Mouse (Mus musculus) cerebellum, adult 18-20 months (tissue): ENCODE data around the gene Fam83c.
A peak's percentile ranks its signal among the peaks of the same experiment; 100 is the strongest.

Source experiments
- DNase-seq, 2 experiments: peaks; one replicate each; pipeline ENCODE4 v3.0.0; 2021

Gene Fam83c

GRCm38 (mm10) chr2:155794674-155795445 is 39.8 kb downstream of the Fam83c start:
- peak; percentile 98 for DNase-seq

- DNase-seq: no peak
Measured at GRCm38 (mm10) chr2:155792899-155793298, 41.8 kb downstream of the Fam83c start.

DNA sequence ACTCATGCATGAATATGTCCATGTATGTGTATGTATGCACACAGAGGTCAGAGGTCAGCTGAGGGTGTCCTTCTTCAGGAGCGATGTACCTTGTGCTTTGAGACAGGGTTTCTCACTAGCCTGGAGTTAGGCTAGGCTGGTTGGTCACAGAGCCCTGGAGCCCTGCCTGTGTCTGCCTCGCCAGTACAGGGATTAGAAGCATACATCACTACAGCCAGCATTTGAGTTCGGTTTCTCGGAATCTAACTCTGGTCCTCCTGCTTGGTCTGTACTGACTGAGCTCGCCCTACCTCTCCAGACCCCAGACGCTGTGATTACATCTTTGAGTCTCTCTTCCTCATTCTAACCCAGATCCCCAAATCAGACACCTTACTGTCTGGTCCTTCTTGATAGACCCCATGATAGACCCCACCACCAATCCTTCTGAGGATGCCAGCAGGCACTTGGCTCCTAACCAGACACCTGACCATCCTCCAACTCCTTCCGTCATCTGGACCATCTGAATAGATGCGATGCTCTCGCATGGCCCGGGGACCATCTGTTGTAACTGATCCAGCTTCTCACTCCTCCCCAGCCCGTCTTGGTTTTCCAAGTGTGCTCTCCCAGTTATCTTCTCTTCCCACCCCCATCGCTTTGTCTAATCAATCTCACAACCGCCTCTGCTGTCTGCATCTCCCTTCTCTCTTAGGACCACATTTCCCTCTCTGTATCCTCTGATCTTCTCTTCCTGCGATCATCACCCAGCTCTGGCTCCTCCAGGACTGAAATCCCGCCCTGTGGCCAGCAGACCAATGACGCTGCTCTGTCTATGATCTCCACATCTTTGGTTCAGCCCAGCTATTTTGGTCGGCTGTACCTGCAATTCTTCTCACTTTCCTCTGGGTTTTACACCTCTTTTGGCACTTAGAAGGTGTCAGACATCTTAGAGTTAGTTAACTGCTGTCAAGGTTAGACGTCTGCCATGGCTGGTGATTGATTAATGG is 46.4 kb downstream of the Fam83c start:
- peak in 1 of 2 experiments; percentile 59 for DNase-seq

GRCm38 (mm10) chr2:155786905-155787304 is 47.7 kb downstream of the Fam83c start:
- no peak for DNase-seq

DNA sequence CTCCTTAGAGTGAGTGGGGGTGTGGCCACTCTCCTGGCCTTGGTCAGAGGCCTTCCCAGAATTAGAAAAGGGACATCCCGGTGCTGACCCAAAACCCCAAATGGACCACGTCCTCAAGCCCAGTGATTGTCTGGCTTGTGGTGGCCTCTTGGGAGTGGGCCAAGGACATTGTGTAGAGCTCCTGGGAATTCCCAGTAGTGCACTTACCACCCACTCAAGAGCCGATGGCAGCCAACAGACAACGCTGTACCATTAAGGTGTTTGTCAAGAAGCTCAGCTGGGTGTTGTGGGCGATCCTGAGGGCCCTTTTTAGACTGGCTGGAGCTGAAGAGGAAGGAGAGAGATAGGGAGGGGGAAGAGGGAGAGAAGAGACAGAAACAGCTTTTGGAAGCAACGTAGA is 50.1 kb downstream of the Fam83c start:
- peak; percentile 63 to 69 for DNase-seq

- no peak for DNase-seq
Measured at GRCm38 (mm10) chr2:155779506-155779905, 55.1 kb downstream of the Fam83c start.

GRCm38 (mm10) chr2:155779066-155779465 is 55.6 kb downstream of the Fam83c start:
- peak in 1 of 2 experiments; percentile 50 for DNase-seq

- DNase-seq: peak; percentile 37 to 52
Measured at GRCm38 (mm10) chr2:155778004-155778403, 56.6 kb downstream of the Fam83c start.

DNA sequence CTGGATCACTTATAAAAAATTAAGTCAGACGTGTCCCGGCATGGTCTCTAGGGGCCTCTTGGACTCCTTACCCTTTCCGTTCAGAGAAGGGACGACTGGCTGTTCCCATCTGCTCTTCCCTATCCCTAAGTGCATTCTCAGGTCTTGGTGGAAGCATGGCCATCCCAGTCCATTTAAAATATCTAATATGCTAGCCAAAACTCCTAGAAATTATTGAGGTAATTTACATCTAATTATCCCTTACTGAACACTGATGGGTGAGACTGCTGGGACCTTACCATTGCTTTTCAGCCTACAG is 57.0 kb downstream of the Fam83c start:
- peak in 1 of 2 experiments; percentile 39 for DNase-seq
